Mouse (Mus musculus): ENCODE measurements around the gene Rhpn2. TPM values are rescaled to one million over a fixed set of nuclear protein-coding genes. Genes with fewer than 3 reads are reported as not detected.
A peak's percentile ranks its signal among the peaks of the same experiment; 100 is the strongest.
"Not testable (repeated sequence)": the region's sequence is repeated elsewhere in the genome, so short reads cannot be mapped to it uniquely, and the experiment has no call there.

Gene Rhpn2
- 1 to 10 TPM; 2.1 TPM for total RNA-seq (2021)

- DNase-seq (ENCODE audit: extremely low spot score in 1 of 2, low spot score in 2 of 2), result peak; percentile 96 to 99
- intact Hi-C loops (cut with DNase I), result loop anchor here (5.0 kb wide), 1 partner anchor 43 kb away; no protein-coding TSS in a partner anchor
Measured at GRCm38 (mm10) chr7:35333692-35334526, at the start of gene Rhpn2. Gene Rhpn2 (plus strand): TSS chr7:35334170.

GRCm38 (mm10) chr7:35293464-35293863 is 40.5 kb upstream of the Rhpn2 start:
- intact Hi-C loops (cut with DNase I), result loop anchor here (10.0 kb wide), 1 partner anchor 341 kb away; no protein-coding TSS in a partner anchor
- no peak for DNase-seq (ENCODE audit: extremely low spot score in 1 of 2, low spot score in 2 of 2)

GRCm38 (mm10) chr7:35295631-35296030 is 38.3 kb upstream of the Rhpn2 start:
- DNase-seq (ENCODE audit: extremely low spot score in 1 of 2, low spot score in 2 of 2), result no peak
- intact Hi-C loops (cut with DNase I), result loop anchor here (10.0 kb wide), 1 partner anchor 339 kb away; no protein-coding TSS in a partner anchor

- no peak for DNase-seq (ENCODE audit: extremely low spot score in 1 of 2, low spot score in 2 of 2)
- intact Hi-C loops (cut with DNase I), result loop anchor here (10.0 kb wide), 1 partner anchor 337 kb away; no protein-coding TSS in a partner anchor
Measured at GRCm38 (mm10) chr7:35297886-35298285, 36.1 kb upstream of the Rhpn2 start.

- intact Hi-C loops (cut with DNase I), result loop anchor here (5.0 to 10.0 kb wide), 2 partner anchors 118 to 335 kb away; no protein-coding TSS in a partner anchor
- DNase-seq (ENCODE audit: extremely low spot score in 1 of 2, low spot score in 2 of 2), result no peak
Measured at GRCm38 (mm10) chr7:35299656-35300055, 34.3 kb upstream of the Rhpn2 start.

- intact Hi-C loops (cut with DNase I), result loop anchor here (5.0 kb wide), 1 partner anchor 117 kb away; no protein-coding TSS in a partner anchor
- DNase-seq (ENCODE audit: extremely low spot score in 1 of 2, low spot score in 2 of 2), result no peak
Measured at GRCm38 (mm10) chr7:35300792-35301191, 33.2 kb upstream of the Rhpn2 start.

- no peak for DNase-seq (ENCODE audit: extremely low spot score in 1 of 2, low spot score in 2 of 2)
- intact Hi-C loops (cut with DNase I), result no loop called here
Measured at GRCm38 (mm10) chr7:35311214-35311613, 22.8 kb upstream of the Rhpn2 start.

- intact Hi-C loops (cut with DNase I), result no loop called here
- DNase-seq (ENCODE audit: extremely low spot score in 1 of 2, low spot score in 2 of 2), result no peak
Measured at GRCm38 (mm10) chr7:35314156-35314555, 19.8 kb upstream of the Rhpn2 start.

GRCm38 (mm10) chr7:35317729-35318609 is 16.0 kb upstream of the Rhpn2 start, which contains the start of gene Gpatch1:
Gene Gpatch1 (minus strand): TSS chr7:35318440.
- peak; percentile 95 for DNase-seq (ENCODE audit: extremely low spot score in 1 of 2, low spot score in 2 of 2)
- intact Hi-C loops (cut with DNase I), result no loop called here

- DNase-seq (ENCODE audit: extremely low spot score in 1 of 2, low spot score in 2 of 2); intact Hi-C loops (cut with DNase I): not testable (repeated sequence)
Measured at GRCm38 (mm10) chr7:35319221-35319620, 14.7 kb upstream of the Rhpn2 start.

- DNase-seq (ENCODE audit: extremely low spot score in 1 of 2, low spot score in 2 of 2), result no peak
- intact Hi-C loops (cut with DNase I), result no loop called here
Measured at GRCm38 (mm10) chr7:35319755-35320154, 14.2 kb upstream of the Rhpn2 start.

GRCm38 (mm10) chr7:35322161-35322560 is 11.8 kb upstream of the Rhpn2 start:
- intact Hi-C loops (cut with DNase I), result no loop called here
- DNase-seq (ENCODE audit: extremely low spot score in 1 of 2, low spot score in 2 of 2), result no peak

GRCm38 (mm10) chr7:35322732-35323420 is 11.1 kb upstream of the Rhpn2 start:
- DNase-seq (ENCODE audit: extremely low spot score in 1 of 2, low spot score in 2 of 2), result no peak
- intact Hi-C loops (cut with DNase I), result no loop called here

- intact Hi-C loops (cut with DNase I), result loop anchor here (5.0 kb wide), 1 partner anchor 46 kb away; no protein-coding TSS in a partner anchor
- DNase-seq (ENCODE audit: extremely low spot score in 1 of 2, low spot score in 2 of 2), result no peak
Measured at GRCm38 (mm10) chr7:35331590-35331989, 2.4 kb upstream of the Rhpn2 start.

- DNase-seq (ENCODE audit: extremely low spot score in 1 of 2, low spot score in 2 of 2), result peak; percentile 35 to 55
- intact Hi-C loops (cut with DNase I), result loop anchor here (5.0 kb wide), 1 partner anchor 44 kb away; no protein-coding TSS in a partner anchor
Measured at GRCm38 (mm10) chr7:35333231-35333651, 729 bp upstream of the Rhpn2 start.

GRCm38 (mm10) chr7:35334527-35335452 is 820 bp downstream of the Rhpn2 start:
- intact Hi-C loops (cut with DNase I), result loop anchor here (5.0 kb wide), 1 partner anchor 43 kb away; no protein-coding TSS in a partner anchor
- peak in 1 of 2 experiments; percentile 54 for DNase-seq (ENCODE audit: extremely low spot score in 1 of 2, low spot score in 2 of 2)

GRCm38 (mm10) chr7:35340196-35340595 is 6.2 kb downstream of the Rhpn2 start:
- intact Hi-C loops (cut with DNase I), result no loop called here
- DNase-seq (ENCODE audit: extremely low spot score in 1 of 2, low spot score in 2 of 2), result no peak

Measured in left cerebral cortex, postnatal 10 days (tissue).